Mouse (Mus musculus): ENCODE results near the gene Sem1.

DNA sequence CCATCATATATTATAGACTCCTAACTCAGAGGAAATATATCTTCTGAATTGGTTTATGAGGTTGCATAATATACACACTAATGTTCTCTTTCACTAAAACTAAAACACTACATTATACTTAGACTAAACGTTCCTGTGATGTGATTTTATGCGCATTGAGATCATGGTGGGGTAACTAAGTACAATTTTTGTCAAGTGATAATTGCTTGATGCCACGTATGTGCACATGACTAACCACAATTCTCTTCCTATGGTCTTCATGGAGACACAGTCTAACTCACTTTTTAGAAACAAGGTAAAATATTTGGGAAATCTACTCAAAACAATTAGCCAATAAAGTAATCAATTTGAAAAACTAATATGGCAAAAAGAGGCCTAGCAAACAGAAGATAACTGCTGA, 1.2 kb downstream of the Sem1 start:
- TF ChIP-seq CTCF (IDR thresholded peaks at IDR 0.05; ENCODE audit: low read depth) (no peak), EP300 (IDR thresholded peaks at IDR 0.05; ENCODE audit: low read depth) (no peak)

Measured in liver, embryonic 14.5 days (tissue).